Mouse (Mus musculus) hindbrain, embryonic 11.5 days (tissue): ENCODE measurements around the gene Dlg2. TPM values are rescaled to one million over a fixed set of nuclear protein-coding genes. Genes with fewer than 3 reads are reported as not detected.
"Not testable (repeated sequence)": the region's sequence is repeated elsewhere in the genome, so short reads cannot be mapped to it uniquely, and the experiment has no call there.

Experiments
- ATAC-seq: fragments of 200-750 bp; cut with Nextera tagmentation; 2 replicates; pipeline ENCODE4 v1.8.0; 2017; ENCODE audit warnings: mild to moderate bottlenecking, moderate TSS enrichment, moderate library complexity; ENCODE audit not compliant: low FRiP score
- DNase-seq: peaks from one replicate; pipeline ENCODE4 v3.0.0-alpha.2; 2015; ENCODE audit warnings: low spot score
- H3K27ac ChIP-seq: fragments of 300-500 bp; sonication (generic); 2 replicates; pipeline ENCODE4 v1.5.1; 2014; ENCODE audit warnings: mild to moderate bottlenecking, low read depth, low read length
- H3K27me3 ChIP-seq: fragments of 300-500 bp; sonication (generic); 2 replicates; pipeline ENCODE4 v1.6.1; 2014; ENCODE audit warnings: mild to moderate bottlenecking, low read length, moderate library complexity, mixed read lengths; ENCODE audit not compliant: control insufficient read depth, insufficient read depth
- H3K36me3 ChIP-seq: fragments of 300-500 bp; sonication (generic); 2 replicates; pipeline ENCODE4 v1.6.1; 2014; ENCODE audit warnings: mild to moderate bottlenecking, low read length, moderate library complexity, mixed read lengths; ENCODE audit not compliant: control insufficient read depth, insufficient read depth
- H3K4me1 ChIP-seq: fragments of 300-500 bp; sonication (generic); replicated peaks from 2 replicates; pipeline ENCODE4 v1.6.1; 2014; ENCODE audit warnings: low read length, mixed read lengths; ENCODE audit not compliant: control insufficient read depth, insufficient read depth
- H3K4me2 ChIP-seq: fragments of 300-500 bp; sonication (generic); replicated peaks from 2 replicates; pipeline ENCODE4 v1.6.1; 2014; ENCODE audit warnings: mild to moderate bottlenecking, low read depth, low read length
- H3K4me3 ChIP-seq: fragments of 300-500 bp; sonication (generic); 2 replicates; pipeline ENCODE4 v1.5.1; 2014; ENCODE audit warnings: low read depth, low read length
- H3K9ac ChIP-seq: fragments of 300-500 bp; sonication (generic); 2 replicates; pipeline ENCODE4 v1.6.1; 2014; ENCODE audit warnings: low read depth, low read length
- H3K9me3 ChIP-seq: fragments of 300-500 bp; sonication (generic); 2 replicates; pipeline ENCODE4 v1.6.1; 2016; ENCODE audit warnings: low read length; ENCODE audit not compliant: control insufficient read depth
- WGBS: fragments of 180-500 bp; shearing (Covaris S2); extraction: QIAGEN DNeasy Blood & Tissue Kit; methylation state at CpG from one replicate; pipeline ENCODE4 v1.1.7; 2014; 5-methylcytosine and 5-hydroxymethylcytosine counted together
- polyA plus RNA-seq: library from polyadenylated mRNA; unstranded; fragments of >200 nt; fragmentation: Nextera tagmentation; extraction: Ambion mirVana; gene quantifications from 2 replicates; pipeline ENCODE4 v1.2.1, GENCODE M21; 2014

Gene Dlg2
- polyA plus RNA-seq, 1 experiment from 2014 or later, result 3.1 TPM

DNA sequence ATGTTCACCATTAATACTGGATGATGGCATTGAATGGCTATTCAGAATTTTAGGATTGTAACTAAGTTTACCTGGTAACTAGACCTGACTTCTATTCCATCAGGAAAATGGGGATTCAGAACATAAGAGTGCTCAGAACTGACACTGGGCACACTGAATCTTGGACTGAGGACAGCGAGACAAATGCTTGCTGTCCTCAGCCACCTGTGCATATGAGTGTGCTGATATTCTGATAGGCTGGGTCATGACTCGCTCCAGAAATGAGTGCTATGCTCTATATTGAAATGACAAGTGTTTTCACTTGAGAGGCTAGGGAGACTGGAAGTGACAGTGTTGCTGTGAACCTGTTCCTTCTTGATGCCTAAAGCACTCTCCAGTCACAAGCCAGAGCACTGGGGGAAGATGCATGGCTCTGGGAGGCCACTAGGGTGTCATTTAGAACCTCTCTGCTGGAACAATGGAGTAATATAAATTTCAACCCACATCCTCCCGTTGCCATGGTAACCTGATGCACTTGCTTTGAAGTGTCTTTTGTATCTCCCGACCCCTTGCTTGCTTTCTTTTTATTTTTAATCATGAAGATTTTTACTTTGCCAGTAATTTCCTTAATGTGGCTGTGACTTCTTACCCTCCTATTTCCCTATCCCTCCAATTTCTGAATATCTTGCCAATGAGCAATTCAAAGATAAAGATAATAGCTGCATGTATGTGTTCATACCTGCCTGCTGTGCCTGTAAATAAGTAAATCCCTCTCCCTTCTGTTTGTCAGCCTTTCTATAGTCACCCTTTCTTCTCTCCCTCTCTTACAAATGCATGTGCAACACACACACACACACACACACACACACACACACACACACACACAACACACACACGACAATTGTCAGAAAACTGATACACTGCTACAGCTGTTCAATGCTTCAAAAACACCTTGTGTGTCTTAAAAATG, 367.1 kb downstream of the Dlg2 start:
- Histone ChIP-seq H3K27ac (no peak overlapping the region), H3K9me3 (no peaks in the 10 kb centered on the region), H3K4me3 (no peak overlapping the region), H3K4me1 (no peaks in the 10 kb centered on the region), H3K27me3 (no peaks in the 10 kb centered on the region), H3K9ac (no peak overlapping the region), H3K4me2 (no peak overlapping the region), H3K36me3 (no peaks in the 10 kb centered on the region)
- DNase-seq (peak; percentile 51), ATAC-seq (peak; percentile 87)
- 56% methylated on average over 5 of the region's 5 CpGs for WGBS

DNA sequence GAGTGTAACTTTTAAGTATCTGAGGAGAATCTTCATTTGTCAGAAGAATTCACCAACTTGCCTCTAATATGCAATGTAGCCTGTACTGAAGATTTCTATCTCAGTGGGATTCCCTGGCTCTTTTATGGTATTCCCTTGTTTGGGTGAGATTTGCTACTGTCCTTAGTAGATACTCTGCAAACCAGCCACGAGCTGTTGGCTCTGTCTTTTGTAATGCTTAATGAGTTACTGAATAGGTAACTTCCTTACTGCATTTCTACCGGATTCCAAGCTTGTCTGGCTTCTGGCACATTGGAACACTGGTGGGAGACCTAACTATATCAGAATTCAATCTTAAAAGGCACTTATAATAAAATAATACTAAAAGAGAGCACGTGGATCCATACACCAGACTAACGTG, 400.3 kb downstream of the Dlg2 start:
- not testable (repeated sequence) for H3K27me3 ChIP-seq, ATAC-seq, H3K4me3 ChIP-seq, H3K9me3 ChIP-seq, H3K27ac ChIP-seq, H3K36me3 ChIP-seq, H3K4me2 ChIP-seq, DNase-seq, H3K9ac ChIP-seq, H3K4me1 ChIP-seq
- WGBS, result 50% methylated on average over 4 of the region's 4 CpGs

DNA sequence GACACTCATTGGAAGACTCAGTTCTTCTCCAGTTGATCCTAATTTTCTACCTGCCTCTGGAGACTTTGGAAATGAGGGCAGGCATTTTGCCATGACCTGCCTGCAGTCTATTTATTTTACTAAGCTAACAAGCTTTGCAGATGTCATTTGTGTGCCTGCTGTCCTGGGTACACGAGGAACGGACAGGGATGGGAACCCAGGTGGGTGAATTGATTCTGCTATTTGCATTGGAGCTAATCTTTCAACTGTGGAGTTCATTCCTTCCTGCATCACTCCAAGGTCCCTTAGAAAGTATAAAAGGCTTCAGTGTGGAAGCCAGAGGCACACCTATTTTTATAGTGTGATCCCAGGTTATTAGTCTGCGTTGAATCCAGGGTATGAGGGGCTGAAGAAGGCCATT, 406.3 kb downstream of the Dlg2 start:
- ATAC-seq, result no peak
- Histone ChIP-seq H3K4me3 (no peak overlapping the region), H3K27me3 (no peaks in the 10 kb centered on the region), H3K9ac (no peak overlapping the region), H3K9me3 (no peaks in the 10 kb centered on the region), H3K27ac (no peak overlapping the region), H3K4me1 (no peaks in the 10 kb centered on the region), H3K36me3 (no peaks in the 10 kb centered on the region), H3K4me2 (no peak overlapping the region)
- WGBS, result 64% methylated on average over 3 of the region's 3 CpGs
- DNase-seq, result no peak

DNA sequence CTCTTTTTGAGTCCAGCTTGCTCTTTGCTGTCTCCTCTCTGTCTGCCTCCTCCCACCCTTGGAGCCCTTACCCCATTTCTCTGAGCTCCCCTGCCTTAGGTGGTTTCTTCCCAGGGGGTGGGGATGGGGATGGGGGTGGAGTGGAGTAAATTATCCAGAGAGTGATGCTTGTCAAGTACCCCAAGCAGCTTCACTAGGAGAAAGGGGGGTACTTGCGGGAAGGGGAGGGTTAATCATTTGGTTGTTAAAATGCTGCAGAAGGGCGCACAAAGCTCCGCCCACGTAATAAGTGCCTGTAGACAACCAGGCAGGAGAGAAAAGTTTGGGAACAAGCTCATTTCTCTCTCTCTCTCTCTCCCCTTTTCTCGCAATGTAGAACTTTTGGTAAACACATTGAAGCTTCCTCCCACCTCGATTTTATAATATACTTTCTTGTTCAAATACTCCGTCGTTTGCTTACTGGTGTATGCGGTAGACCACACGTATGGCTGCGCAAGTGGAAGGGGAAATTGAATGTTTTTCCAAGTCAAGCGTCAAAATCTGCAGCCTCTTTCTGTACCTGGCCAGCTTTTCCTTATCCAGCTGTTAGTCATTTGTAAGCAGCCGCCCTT, 410.0 kb downstream of the Dlg2 start:
- ATAC-seq (peak; percentile 61), DNase-seq (peak; percentile 30)
- H3K9me3 ChIP-seq, result no peaks in the 10 kb centered on the region
- H3K27me3 ChIP-seq, result no peaks in the 10 kb centered on the region
- no peak overlapping the region for H3K27ac ChIP-seq
- no peaks in the 10 kb centered on the region for H3K4me1 ChIP-seq
- peak overlapping the region; percentile 55; the same call in 1 of the 2 replicates for H3K9ac ChIP-seq
- no peaks in the 10 kb centered on the region for H3K36me3 ChIP-seq
- WGBS, result under 1% methylated on average over 13 of the region's 13 CpGs
- peak overlapping the region; percentile 35 for H3K4me3 ChIP-seq
- peak overlapping the region; percentile 75 for H3K4me2 ChIP-seq

DNA sequence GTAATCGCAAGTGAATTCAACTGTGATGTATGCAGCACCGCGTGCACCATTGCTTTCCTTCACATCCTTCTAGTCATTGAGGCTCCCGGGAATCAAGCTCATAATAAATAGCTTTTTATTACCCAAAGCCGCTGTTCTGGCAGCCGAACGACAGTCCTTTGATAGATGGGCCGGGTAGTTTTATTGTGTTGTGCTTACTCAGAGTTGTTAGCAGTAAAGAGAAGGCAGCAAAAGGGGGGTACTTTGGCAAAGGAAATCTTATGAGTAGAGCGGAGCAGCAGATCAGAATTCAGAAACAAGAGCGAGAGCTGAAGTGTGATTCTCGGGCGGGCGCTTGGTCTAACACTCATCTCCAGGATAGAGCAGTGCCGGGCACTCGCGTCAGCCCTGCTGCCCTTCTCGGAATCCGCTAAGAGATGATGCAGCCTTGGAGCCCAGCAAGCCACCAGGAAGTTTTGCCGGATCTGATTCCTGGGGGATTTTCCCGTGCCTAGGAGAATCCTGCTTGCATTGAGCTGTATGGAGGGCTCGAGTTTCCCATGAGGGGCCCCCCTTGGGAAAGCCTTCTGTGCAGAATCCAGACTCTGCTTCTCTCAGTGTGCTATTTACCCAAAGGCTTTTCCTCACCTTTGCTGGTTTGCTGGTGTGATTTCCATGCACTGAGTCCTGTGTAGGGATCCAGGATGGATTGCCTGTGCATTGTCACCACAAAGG, 410.7 kb downstream of the Dlg2 start:
- Histone ChIP-seq H3K27me3 (no peaks in the 10 kb centered on the region), H3K36me3 (no peaks in the 10 kb centered on the region), H3K4me3 (peak overlapping the region; percentile 35), H3K4me2 (peak overlapping the region; percentile 75), H3K9ac (peak overlapping the region; percentile 55), H3K9me3 (no peaks in the 10 kb centered on the region), H3K27ac (peak overlapping the region; percentile 36; the same call in 1 of the 2 replicates), H3K4me1 (no peaks in the 10 kb centered on the region)
- DNase-seq, result peak; percentile 64
- WGBS, result under 1% methylated on average over 21 of the region's 21 CpGs
- ATAC-seq, result peak; percentile 75

DNA sequence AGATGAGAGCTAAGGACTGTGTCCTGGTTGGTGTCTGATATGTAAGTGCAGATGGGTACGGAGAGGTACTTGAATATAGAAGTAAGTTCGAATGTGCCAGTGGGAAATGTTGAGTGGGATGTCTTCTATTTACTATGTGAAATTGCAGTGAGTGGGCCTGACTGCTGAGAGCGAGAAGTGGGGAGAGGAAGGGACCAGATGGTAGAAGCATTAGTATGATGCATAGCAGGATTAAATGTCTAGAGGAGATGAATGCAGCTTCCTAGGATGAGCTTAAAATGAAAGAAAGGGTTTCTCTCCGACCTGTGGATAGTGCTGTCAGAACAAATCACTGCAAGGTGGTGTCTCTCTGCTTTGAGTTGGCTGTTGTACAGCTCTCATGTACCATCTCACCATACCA, 451.0 kb downstream of the Dlg2 start:
- no peaks in the 10 kb centered on the region for H3K9me3 ChIP-seq
- H3K36me3 ChIP-seq, result no peaks in the 10 kb centered on the region
- ATAC-seq (no peak), DNase-seq (no peak)
- no peak overlapping the region for H3K27ac ChIP-seq
- no peak overlapping the region for H3K9ac ChIP-seq
- 82% methylated on average over 4 of the region's 4 CpGs for WGBS
- no peaks in the 10 kb centered on the region for H3K27me3 ChIP-seq
- no peak overlapping the region for H3K4me3 ChIP-seq
- no peak overlapping the region for H3K4me2 ChIP-seq
- H3K4me1 ChIP-seq, result no peaks in the 10 kb centered on the region

DNA sequence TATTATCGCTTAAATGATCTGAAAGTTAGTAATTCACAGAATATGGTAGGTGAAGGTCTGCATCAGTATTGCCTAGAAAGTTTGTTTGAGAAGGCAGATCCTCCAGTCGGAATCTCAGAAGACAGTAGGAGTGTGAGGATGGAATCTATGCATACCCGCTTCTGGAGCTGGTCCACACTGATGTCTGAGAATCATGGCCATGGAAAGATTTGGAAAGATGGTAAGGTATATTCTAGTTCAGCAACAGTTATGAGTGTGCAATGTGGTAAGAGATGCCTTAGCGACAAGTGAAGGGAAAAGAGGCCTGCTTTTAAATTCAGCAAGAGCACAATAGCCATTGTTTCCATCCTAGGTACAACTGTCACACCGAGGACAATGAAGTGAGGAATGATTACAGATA, 464.3 kb downstream of the Dlg2 start:
- H3K4me1 ChIP-seq, result no peaks in the 10 kb centered on the region
- no peak for ATAC-seq
- H3K9me3 ChIP-seq, result no peaks in the 10 kb centered on the region
- DNase-seq, result no peak
- WGBS, result 75% methylated on average over 5 of the region's 5 CpGs
- no peaks in the 10 kb centered on the region for H3K27me3 ChIP-seq
- H3K4me3 ChIP-seq, result no peak overlapping the region
- H3K36me3 ChIP-seq, result no peaks in the 10 kb centered on the region
- no peak overlapping the region for H3K27ac ChIP-seq
- no peak overlapping the region for H3K4me2 ChIP-seq
- H3K9ac ChIP-seq, result no peak overlapping the region

DNA sequence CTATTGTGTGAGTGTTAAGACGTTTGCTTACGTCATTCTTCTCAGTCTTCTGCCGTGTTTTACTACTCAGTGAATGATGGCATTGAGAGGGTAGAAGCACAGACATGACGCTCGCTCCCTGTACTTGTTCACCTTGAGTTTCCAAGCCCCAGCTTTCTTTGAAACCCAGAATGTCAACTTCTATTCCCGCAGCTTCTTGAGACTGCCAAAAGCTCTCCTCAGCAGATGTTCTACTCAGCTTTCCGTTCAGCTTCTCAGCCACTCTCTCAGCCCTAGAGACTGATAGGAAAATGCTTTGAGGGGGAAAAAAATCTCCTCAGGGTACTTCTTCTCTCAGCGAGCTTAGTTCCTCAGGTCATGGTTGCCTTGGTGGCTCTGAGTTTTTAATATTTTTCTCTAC, 470.6 kb downstream of the Dlg2 start:
- H3K9ac ChIP-seq, result no peak overlapping the region
- H3K4me1 ChIP-seq, result no peaks in the 10 kb centered on the region
- no peak overlapping the region for H3K4me2 ChIP-seq
- no peak overlapping the region for H3K4me3 ChIP-seq
- no peak overlapping the region for H3K27ac ChIP-seq
- H3K27me3 ChIP-seq, result no peaks in the 10 kb centered on the region
- WGBS, result 88% methylated on average over 8 of the region's 8 CpGs
- no peaks in the 10 kb centered on the region for H3K9me3 ChIP-seq
- no peaks in the 10 kb centered on the region for H3K36me3 ChIP-seq
- no peak for ATAC-seq
- DNase-seq, result no peak
